Mouse (Mus musculus): ENCODE measurements at regions not wholly inside any gene's neighbourhood (a gene's known extent, or its start where the extent isn't known, plus 50 kb on each side); places are given as distances from the start of the nearest gene placed in this dataset.

- no peak for ATAC-seq (replicated peaks; ENCODE audit: low FRiP score, low TSS enrichment, poor library complexity, severe bottlenecking)
Observed at GRCm38 (mm10) chr3:139885942-139886860, 680.7 kb downstream of the Stpg2 start.

DNA sequence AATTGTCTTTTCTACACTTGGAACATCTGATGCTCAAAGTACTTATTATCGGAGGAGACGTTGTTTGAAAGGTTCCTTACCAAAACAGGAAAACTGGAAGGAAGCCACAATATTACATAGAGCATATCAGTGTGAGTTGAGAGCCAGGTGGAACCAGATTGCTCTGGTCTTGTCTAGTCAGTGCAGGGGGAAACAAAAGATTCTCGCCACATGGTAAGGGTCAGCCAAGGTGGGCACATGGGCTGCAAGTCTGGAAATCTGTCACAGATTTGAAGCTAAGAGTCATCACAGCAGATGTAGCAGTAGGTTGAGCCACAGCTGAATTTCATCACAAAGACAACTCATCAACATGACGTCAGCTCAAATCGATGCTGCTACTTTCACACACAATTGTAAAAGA lies 681.8 kb downstream of the Stpg2 start:
- no peak for ATAC-seq (replicated peaks; ENCODE audit: low FRiP score, low TSS enrichment, poor library complexity, severe bottlenecking)

DNA sequence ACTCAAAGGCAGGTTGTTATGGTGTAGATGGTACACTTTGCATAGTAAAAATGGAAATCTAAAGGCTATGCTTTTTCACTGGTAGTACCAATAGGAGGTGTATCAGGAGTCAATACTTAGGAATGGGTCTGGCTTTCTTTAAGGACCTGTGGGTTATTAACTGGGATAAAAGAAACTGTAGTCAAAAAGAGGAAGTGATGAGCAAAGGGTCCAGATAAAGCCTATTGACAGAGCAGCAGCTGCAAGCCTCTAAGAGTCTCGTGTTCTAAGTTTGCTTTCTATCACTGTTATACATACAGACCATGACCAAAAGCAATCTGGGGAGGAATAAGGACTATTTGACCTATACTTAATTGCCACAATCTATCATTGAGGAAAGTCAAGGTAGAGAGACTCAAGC lies 683.0 kb downstream of the Stpg2 start:
- no peak for ATAC-seq (replicated peaks; ENCODE audit: low FRiP score, low TSS enrichment, poor library complexity, severe bottlenecking)

DNA sequence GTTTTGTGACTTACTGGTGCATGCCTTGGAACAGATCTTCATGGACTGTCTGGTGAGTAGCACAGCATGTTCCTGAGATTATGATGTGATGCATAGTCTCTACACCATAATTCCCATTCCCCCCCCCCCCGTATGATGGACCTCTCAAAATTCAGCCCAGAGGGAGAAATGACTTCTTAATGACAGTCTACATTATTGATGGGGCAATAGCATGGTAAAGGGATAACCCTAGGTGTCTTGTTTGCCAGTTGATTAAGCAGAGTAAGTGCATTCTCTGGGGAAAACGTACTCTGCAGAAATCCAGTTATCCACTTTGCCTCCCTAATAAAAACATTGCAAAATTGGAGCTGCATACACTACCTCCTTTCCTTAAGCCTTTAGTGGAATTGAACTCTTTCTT lies 684.7 kb downstream of the Stpg2 start:
- ATAC-seq (replicated peaks; ENCODE audit: low FRiP score, low TSS enrichment, poor library complexity, severe bottlenecking) = no peak

- ATAC-seq (replicated peaks; ENCODE audit: low FRiP score, low TSS enrichment, poor library complexity, severe bottlenecking) = no peak
Observed at GRCm38 (mm10) chr3:139897894-139898293, 692.4 kb downstream of the Stpg2 start.

GRCm38 (mm10) chr3:139899213-139899612 lies 693.7 kb downstream of the Stpg2 start:
- no peak for ATAC-seq (replicated peaks; ENCODE audit: low FRiP score, low TSS enrichment, poor library complexity, severe bottlenecking)

GRCm38 (mm10) chr3:139913639-139914330 lies 708.3 kb downstream of the Stpg2 start:
- no peak for ATAC-seq (replicated peaks; ENCODE audit: low FRiP score, low TSS enrichment, poor library complexity, severe bottlenecking)

- ATAC-seq (replicated peaks; ENCODE audit: low FRiP score, low TSS enrichment, poor library complexity, severe bottlenecking) = no peak
Observed at GRCm38 (mm10) chr3:139922267-139922666, 716.8 kb downstream of the Stpg2 start.

DNA sequence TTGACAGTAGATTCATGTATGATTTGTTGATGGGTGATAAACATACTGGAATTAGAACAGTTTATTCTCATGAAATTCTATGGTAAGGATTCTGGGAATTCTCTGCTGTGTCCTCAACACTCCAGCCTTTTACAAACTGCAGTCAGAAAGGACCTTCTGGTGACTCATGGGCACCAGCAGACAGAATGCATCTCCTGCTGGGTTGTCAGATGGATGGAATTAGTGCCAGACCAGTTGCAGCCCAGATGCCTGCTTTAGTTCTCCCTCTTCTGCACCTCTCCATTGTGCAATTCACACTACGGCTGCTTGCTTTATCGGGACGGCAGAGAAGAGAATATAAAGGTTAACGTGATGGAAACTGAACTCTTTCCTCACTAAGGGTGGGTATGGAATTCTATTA lies 727.5 kb downstream of the Stpg2 start:
- no peak for ATAC-seq (replicated peaks; ENCODE audit: low FRiP score, low TSS enrichment, poor library complexity, severe bottlenecking)

GRCm38 (mm10) chr3:139946209-139946608 lies 740.7 kb downstream of the Stpg2 start:
- ATAC-seq (replicated peaks; ENCODE audit: low FRiP score, low TSS enrichment, poor library complexity, severe bottlenecking) = no peak

DNA sequence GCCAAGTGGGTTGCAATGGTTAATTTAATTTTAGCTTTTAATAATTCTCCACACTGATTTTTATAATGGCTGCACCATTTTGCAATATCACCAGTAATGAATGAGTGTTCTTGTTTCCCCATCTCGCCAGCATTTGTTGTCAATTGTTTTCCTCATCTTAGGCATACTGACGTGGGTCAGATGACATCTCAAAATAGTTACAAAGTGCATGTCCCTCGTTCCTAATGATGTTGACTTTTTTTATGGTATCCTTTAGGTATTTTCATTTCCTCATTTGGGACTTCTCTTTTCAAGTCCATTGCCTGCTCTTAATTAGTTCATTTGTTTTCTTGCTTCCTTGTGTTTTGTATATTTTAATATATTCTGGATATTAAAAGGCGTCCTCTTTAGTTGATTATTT lies 741.8 kb downstream of the Stpg2 start:
- ATAC-seq (replicated peaks; ENCODE audit: low FRiP score, low TSS enrichment, poor library complexity, severe bottlenecking) = no peak

- ATAC-seq (replicated peaks; ENCODE audit: low FRiP score, low TSS enrichment, poor library complexity, severe bottlenecking) = no peak
Observed at GRCm38 (mm10) chr3:139949096-139949495, 743.6 kb downstream of the Stpg2 start.

GRCm38 (mm10) chr3:139950016-139950705 lies 744.7 kb downstream of the Stpg2 start:
- no peak for ATAC-seq (replicated peaks; ENCODE audit: low FRiP score, low TSS enrichment, poor library complexity, severe bottlenecking)

GRCm38 (mm10) chr3:139951516-139951915 lies 746.0 kb downstream of the Stpg2 start:
- ATAC-seq (replicated peaks; ENCODE audit: low FRiP score, low TSS enrichment, poor library complexity, severe bottlenecking) = no peak

DNA sequence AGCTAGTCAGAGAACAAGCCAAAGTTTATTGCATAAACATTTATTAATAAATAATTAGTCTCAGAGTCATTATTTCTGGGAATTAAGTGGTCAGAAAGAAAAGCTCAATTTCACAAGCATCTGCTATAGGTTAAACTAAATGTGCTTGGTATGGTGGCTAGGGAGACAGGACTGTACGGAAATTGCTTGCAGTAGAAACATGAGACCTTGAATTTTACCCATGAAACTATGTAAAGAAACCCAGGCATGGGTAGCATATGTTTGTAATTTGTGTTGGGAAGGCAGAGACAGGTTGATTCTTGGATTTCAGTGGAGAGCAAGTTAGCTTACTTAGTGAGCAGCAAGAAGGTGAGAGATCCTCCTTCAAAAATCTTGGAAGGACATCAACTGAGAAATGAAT lies 772.7 kb downstream of the Stpg2 start:
- no peak for ATAC-seq (replicated peaks; ENCODE audit: low FRiP score, low TSS enrichment, poor library complexity, severe bottlenecking)

DNA sequence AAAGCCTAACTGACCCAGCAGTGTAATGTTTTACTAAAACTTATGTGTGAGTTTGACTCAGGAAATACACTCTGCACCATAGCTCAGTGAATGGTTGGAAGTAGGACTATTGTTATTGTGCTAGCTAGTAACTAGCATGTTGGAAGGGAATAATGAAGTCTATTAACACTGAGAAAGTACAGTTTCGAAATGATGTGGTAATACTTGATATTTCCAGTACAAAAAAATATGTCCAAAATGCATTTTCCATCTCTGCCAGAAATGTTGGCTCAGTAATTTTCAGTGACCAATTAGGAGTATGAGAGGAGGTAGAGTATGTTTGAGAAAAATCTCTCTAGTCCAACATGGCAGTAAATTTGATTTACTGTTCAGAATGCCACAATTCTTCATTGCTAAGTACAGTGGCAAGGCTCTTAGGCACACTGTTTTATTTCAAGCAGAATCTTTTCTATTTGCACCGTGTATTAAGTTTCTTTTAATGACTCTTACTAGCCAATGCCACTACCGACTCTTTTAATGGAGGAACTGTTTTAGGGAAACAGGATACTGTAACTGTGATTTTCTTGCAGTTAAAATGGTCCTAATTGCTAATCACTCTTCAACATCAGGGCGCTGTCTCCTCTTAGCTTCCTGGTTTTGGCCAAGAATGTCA lies 780.5 kb downstream of the Stpg2 start:
- ATAC-seq (replicated peaks; ENCODE audit: low FRiP score, low TSS enrichment, poor library complexity, severe bottlenecking) = no peak

DNA sequence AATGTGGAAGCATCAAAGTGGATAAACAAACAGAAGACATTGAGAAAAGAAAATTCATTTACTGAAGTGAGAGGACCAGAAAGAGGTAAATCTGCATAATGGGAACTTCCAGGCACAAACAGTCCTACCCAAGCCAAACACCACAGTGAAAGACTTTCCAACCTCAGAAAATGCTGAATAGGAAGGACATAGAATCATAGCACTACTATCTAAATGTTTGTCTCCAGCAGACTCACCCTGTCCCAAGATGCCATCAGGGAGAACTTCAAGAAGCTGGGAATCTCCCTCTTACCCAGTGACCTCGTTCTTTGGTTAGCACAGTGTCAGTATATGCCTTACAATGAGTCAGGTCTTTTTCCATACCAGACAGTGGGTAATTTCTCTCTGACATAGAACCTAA lies 783.4 kb downstream of the Stpg2 start:
- no peak for ATAC-seq (replicated peaks; ENCODE audit: low FRiP score, low TSS enrichment, poor library complexity, severe bottlenecking)

DNA sequence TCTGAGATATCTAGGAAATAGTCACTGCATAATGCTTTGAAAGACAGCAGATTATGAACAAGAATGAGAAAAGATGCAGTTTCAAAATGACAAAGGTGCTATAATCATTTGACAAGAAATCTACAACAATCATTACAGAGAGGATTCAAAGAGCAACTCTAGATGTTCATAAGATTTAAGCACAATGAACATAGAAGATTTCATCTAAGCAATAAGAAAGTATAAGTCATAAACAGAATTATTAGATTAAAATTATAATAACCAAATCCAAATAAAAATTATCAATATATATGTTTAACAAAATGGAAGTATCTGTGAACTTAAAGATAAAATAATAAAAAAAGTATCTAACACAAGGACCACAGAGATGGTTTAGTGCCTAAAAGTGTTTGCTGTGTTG lies 783.9 kb downstream of the Stpg2 start:
- ATAC-seq (replicated peaks; ENCODE audit: low FRiP score, low TSS enrichment, poor library complexity, severe bottlenecking) = no peak

- ATAC-seq (replicated peaks; ENCODE audit: low FRiP score, low TSS enrichment, poor library complexity, severe bottlenecking) = no peak
Observed at GRCm38 (mm10) chr3:140012522-140012921, 807.0 kb downstream of the Stpg2 start.

DNA sequence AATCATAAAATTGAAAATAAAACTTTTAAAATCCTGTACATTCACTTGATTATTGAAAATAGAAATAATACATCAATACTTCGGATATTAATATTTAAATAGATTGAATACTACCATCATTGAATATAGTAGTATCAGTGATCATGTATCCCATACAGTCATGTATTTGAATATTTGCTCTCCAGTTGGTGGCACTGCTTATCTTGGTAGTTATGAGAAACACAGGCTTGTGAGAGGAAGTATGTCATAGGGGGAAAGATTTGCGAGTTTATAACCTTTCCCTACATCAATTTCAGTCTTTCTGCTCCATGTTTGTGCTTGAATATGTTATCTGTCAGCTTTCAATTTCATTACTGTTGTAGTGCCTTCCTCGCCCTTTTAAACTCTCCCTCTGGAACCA lies 828.6 kb downstream of the Stpg2 start:
- ATAC-seq (replicated peaks; ENCODE audit: low FRiP score, low TSS enrichment, poor library complexity, severe bottlenecking) = no peak

All from megakaryocyte-erythroid progenitor cell, adult 5-6 weeks (primary cell).